Mouse (Mus musculus): Measurements from ENCODE around the gene Fam102a. TPM values are rescaled to one million over a fixed set of nuclear protein-coding genes. Genes with fewer than 3 reads are reported as not detected.

Fam102a gene
- polyA plus RNA-seq, 1 experiment from 2014 or later: 16.6 TPM

GRCm38 (mm10) chr2:32541333-32541908 lies 6.3 kb downstream of the Fam102a start:
- H3K4me1 ChIP-seq (replicated peaks; ENCODE audit: control insufficient read depth, insufficient read depth): peaks cover 20% of the 10 kb centered on the region
- TF ChIP-seq EP300 (optimal IDR thresholded peaks at IDR 0.05): no peak
- no peak for TF ChIP-seq CTCF (IDR thresholded peaks at IDR 0.05; ENCODE audit: low read depth)
- H3K27ac ChIP-seq (replicated peaks): peak overlapping the region; percentile 56; the same call in 1 of the 2 replicates

GRCm38 (mm10) chr2:32541986-32542573 lies 6.9 kb downstream of the Fam102a start:
- peak overlapping the region; percentile 56; the same call in 1 of the 2 replicates for H3K27ac ChIP-seq (replicated peaks)
- no peaks in the 10 kb centered on the region for H3K36me3 ChIP-seq (ENCODE audit: control insufficient read depth, insufficient read depth, low read length)
- H3K4me3 ChIP-seq (ENCODE audit: low read depth, low read length): no peak overlapping the region
- H3K9ac ChIP-seq (ENCODE audit: low read length): peak overlapping the region; percentile 13; the same call in 1 of the 2 replicates
- H3K9me3 ChIP-seq (ENCODE audit: control insufficient read depth, low read length): no peaks in the 10 kb centered on the region
- TF ChIP-seq EP300 (optimal IDR thresholded peaks at IDR 0.05): no peak
- no peak for TF ChIP-seq CTCF (IDR thresholded peaks at IDR 0.05; ENCODE audit: low read depth)
- 65% methylated on average over 4 of the region's 4 CpGs for WGBS
- no peaks in the 10 kb centered on the region for H3K27me3 ChIP-seq (ENCODE audit: control insufficient read depth, insufficient read depth, low read length)
- 0 out of 2 replicates have a peak overlapping the region, but pooled peaks have one; percentile 8 for H3K4me2 ChIP-seq (replicated peaks; ENCODE audit: low read depth)
- peaks cover 20% of the 10 kb centered on the region for H3K4me1 ChIP-seq (replicated peaks; ENCODE audit: control insufficient read depth, insufficient read depth)
- DNase-seq (ENCODE audit: low spot score): no peak
- ATAC-seq (ENCODE audit: low FRiP score, low TSS enrichment): no peak

More at GRCm38 (mm10) chr2:32541333-32541908, 6.3 kb downstream of the Fam102a start:
- DNase-seq (ENCODE audit: low spot score) (peak; percentile 64), ATAC-seq (ENCODE audit: low FRiP score, low TSS enrichment) (no peak)
- no peaks in the 10 kb centered on the region for H3K9me3 ChIP-seq (ENCODE audit: control insufficient read depth, low read length)
- no peak overlapping the region for H3K4me3 ChIP-seq (ENCODE audit: low read depth, low read length)
- H3K27me3 ChIP-seq (ENCODE audit: control insufficient read depth, insufficient read depth, low read length): no peaks in the 10 kb centered on the region
- H3K4me2 ChIP-seq (replicated peaks; ENCODE audit: low read depth): peak overlapping the region; percentile 2; the same call in 1 of the 2 replicates
- no peaks in the 10 kb centered on the region for H3K36me3 ChIP-seq (ENCODE audit: control insufficient read depth, insufficient read depth, low read length)
- H3K9ac ChIP-seq (ENCODE audit: low read length): no peak overlapping the region
- 91% methylated on average over 2 of the region's 2 CpGs for WGBS

- no peaks in the 10 kb centered on the region for H3K36me3 ChIP-seq (ENCODE audit: control insufficient read depth, insufficient read depth, low read length)
- 48% methylated on average over 3 of the region's 3 CpGs for WGBS
- no peak overlapping the region for H3K9ac ChIP-seq (ENCODE audit: low read length)
- no peak for TF ChIP-seq EP300 (optimal IDR thresholded peaks at IDR 0.05)
- TF ChIP-seq CTCF (IDR thresholded peaks at IDR 0.05; ENCODE audit: low read depth): no peak
- peaks cover 12% of the 10 kb centered on the region for H3K4me1 ChIP-seq (replicated peaks; ENCODE audit: control insufficient read depth, insufficient read depth)
- no peaks in the 10 kb centered on the region for H3K27me3 ChIP-seq (ENCODE audit: control insufficient read depth, insufficient read depth, low read length)
- no peak overlapping the region for H3K27ac ChIP-seq (replicated peaks)
- DNase-seq (ENCODE audit: low spot score): no peak
- no peak overlapping the region for H3K4me3 ChIP-seq (ENCODE audit: low read depth, low read length)
- H3K4me2 ChIP-seq (replicated peaks; ENCODE audit: low read depth): no peak overlapping the region
- H3K9me3 ChIP-seq (ENCODE audit: control insufficient read depth, low read length): no peaks in the 10 kb centered on the region
- ATAC-seq (ENCODE audit: low FRiP score, low TSS enrichment): no peak
These were observed 7.9 kb downstream of the Fam102a start for GRCm38 (mm10) chr2:32543031-32543449.

GRCm38 (mm10) chr2:32546951-32547350 lies 11.8 kb downstream of the Fam102a start:
- DNase-seq (ENCODE audit: low spot score) (no peak), ATAC-seq (ENCODE audit: low FRiP score, low TSS enrichment) (no peak)
- Histone ChIP-seq H3K27me3 (ENCODE audit: control insufficient read depth, insufficient read depth, low read length) (no peaks in the 10 kb centered on the region), H3K4me1 (replicated peaks; ENCODE audit: control insufficient read depth, insufficient read depth) (peaks cover 12% of the 10 kb centered on the region), H3K4me2 (replicated peaks; ENCODE audit: low read depth) (no peak overlapping the region), H3K9ac (ENCODE audit: low read length) (no peak overlapping the region), H3K36me3 (ENCODE audit: control insufficient read depth, insufficient read depth, low read length) (no peaks in the 10 kb centered on the region), H3K4me3 (ENCODE audit: low read depth, low read length) (no peak overlapping the region), H3K27ac (replicated peaks) (peak overlapping the region; percentile 45; the same call in 1 of the 2 replicates), H3K9me3 (ENCODE audit: control insufficient read depth, low read length) (no peaks in the 10 kb centered on the region)
- 96% methylated on average over 1 of the region's 1 CpGs for WGBS
- TF ChIP-seq EP300 (optimal IDR thresholded peaks at IDR 0.05) (no peak), CTCF (IDR thresholded peaks at IDR 0.05; ENCODE audit: low read depth) (no peak)

- no peaks in the 10 kb centered on the region for H3K36me3 ChIP-seq (ENCODE audit: control insufficient read depth, insufficient read depth, low read length)
- ATAC-seq (ENCODE audit: low FRiP score, low TSS enrichment): peak; percentile 53
These were observed 12.2 kb downstream of the Fam102a start for GRCm38 (mm10) chr2:32547380-32547779.

More at GRCm38 (mm10) chr2:32547380-32547779, 12.2 kb downstream of the Fam102a start:
- WGBS: 66% methylated on average over 5 of the region's 5 CpGs
- Histone ChIP-seq H3K27ac (replicated peaks) (peak overlapping the region; percentile 45), H3K4me3 (ENCODE audit: low read depth, low read length) (no peak overlapping the region), H3K4me2 (replicated peaks; ENCODE audit: low read depth) (no peak overlapping the region), H3K27me3 (ENCODE audit: control insufficient read depth, insufficient read depth, low read length) (no peaks in the 10 kb centered on the region), H3K9me3 (ENCODE audit: control insufficient read depth, low read length) (no peaks in the 10 kb centered on the region), H3K9ac (ENCODE audit: low read length) (no peak overlapping the region), H3K4me1 (replicated peaks; ENCODE audit: control insufficient read depth, insufficient read depth) (peaks cover 12% of the 10 kb centered on the region)
- TF ChIP-seq EP300 (optimal IDR thresholded peaks at IDR 0.05): no peak
- no peak for TF ChIP-seq CTCF (IDR thresholded peaks at IDR 0.05; ENCODE audit: low read depth)
- no peak for DNase-seq (ENCODE audit: low spot score)
